Mouse (Mus musculus): ENCODE measurements at regions not wholly inside any gene's neighbourhood (a gene's known extent, or its start where the extent isn't known, plus 50 kb on each side); places are given as distances from the start of the nearest gene placed in this dataset.

DNA sequence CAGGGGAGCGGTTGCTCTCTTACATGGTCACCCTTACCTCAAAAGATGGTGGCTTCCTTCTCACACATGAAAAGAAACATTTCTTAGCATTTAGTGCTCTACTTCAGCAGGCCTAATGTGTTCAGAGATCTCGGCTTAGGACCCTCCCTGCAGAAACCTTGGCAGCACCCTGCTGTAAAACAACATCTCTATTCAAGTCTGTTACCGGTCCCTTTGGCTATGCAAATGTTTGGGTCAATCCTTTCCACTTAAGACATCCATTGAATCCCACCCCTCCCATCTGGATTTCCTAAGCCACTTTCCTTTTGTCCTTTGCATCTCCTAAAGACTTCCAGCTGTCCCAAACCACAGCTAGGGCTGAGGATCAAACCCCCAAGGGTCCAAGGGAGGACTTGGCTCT lies 294.2 kb downstream of the Gm11011 start:
- no peak for ATAC-seq (ENCODE audit: low read depth)
- H3K4me3 ChIP-seq (ENCODE audit: low read depth, low read length), result no peak overlapping the region
- H3K36me3 ChIP-seq (ENCODE audit: control insufficient read depth, insufficient read depth, low read length), result no peaks in the 10 kb centered on the region
- H3K27ac ChIP-seq (ENCODE audit: low read depth, low read length), result no peak overlapping the region
- 12% methylated on average over 3 of the region's 3 CpGs for WGBS
- H3K27me3 ChIP-seq (ENCODE audit: control insufficient read depth, insufficient read depth, low read length), result no peaks in the 10 kb centered on the region
- H3K4me1 ChIP-seq (ENCODE audit: control insufficient read depth, insufficient read depth, low read length), result peaks cover 10% of the 10 kb centered on the region; the same call in 1 of the 2 replicates
- no peak overlapping the region for H3K4me2 ChIP-seq (ENCODE audit: low read depth, low read length)
- no peak overlapping the region for H3K9ac ChIP-seq (replicated peaks; ENCODE audit: low read depth, low read length)
- H3K9me3 ChIP-seq (ENCODE audit: control insufficient read depth, low read length), result no peaks in the 10 kb centered on the region

DNA sequence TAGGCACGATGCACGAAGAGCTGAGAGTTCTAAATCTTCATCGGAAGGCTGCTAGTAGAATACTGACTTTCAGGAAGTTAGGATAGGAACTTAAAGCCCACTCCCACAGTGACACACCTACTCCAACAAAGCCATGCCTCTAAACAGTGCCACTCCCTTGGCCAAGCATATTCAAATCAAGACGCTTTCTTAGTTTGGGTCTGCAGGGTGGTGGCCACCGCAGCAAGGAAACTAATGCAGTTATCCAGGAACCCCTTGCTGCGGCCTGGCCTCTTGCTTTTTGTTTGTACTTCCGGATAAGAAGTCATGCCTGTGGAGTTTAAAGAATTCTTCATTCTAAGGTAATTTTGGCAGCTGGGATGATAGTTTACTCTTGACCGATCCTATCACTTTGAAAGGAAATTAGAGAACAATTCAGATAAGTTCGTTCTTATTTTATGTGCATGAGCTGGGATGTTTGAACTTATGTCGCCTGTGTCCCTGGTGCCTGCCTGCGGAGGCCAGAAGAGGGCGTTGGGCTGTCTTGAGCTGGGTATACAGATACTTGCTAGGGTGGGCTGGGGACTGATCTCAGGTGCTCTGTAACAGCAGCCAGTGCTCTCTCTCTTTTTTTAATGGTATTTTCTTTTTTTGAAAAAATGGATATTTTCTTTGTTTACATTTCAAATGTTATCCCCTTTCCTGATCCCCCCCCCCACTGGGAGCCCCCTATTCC lies 298.5 kb downstream of the Gm11011 start:
- no peaks in the 10 kb centered on the region for H3K27me3 ChIP-seq (ENCODE audit: control insufficient read depth, insufficient read depth, low read length)
- no peaks in the 10 kb centered on the region for H3K9me3 ChIP-seq (ENCODE audit: control insufficient read depth, low read length)
- no peaks in the 10 kb centered on the region for H3K36me3 ChIP-seq (ENCODE audit: control insufficient read depth, insufficient read depth, low read length)
- H3K4me2 ChIP-seq (ENCODE audit: low read depth, low read length), result no peak overlapping the region
- no peak overlapping the region for H3K4me3 ChIP-seq (ENCODE audit: low read depth, low read length)
- H3K27ac ChIP-seq (ENCODE audit: low read depth, low read length), result no peak overlapping the region
- no peak overlapping the region for H3K9ac ChIP-seq (replicated peaks; ENCODE audit: low read depth, low read length)
- H3K4me1 ChIP-seq (ENCODE audit: control insufficient read depth, insufficient read depth, low read length), result no peaks in the 10 kb centered on the region
- ATAC-seq (ENCODE audit: low read depth), result no peak
- WGBS, result 93% methylated on average over 12 of the region's 12 CpGs

DNA sequence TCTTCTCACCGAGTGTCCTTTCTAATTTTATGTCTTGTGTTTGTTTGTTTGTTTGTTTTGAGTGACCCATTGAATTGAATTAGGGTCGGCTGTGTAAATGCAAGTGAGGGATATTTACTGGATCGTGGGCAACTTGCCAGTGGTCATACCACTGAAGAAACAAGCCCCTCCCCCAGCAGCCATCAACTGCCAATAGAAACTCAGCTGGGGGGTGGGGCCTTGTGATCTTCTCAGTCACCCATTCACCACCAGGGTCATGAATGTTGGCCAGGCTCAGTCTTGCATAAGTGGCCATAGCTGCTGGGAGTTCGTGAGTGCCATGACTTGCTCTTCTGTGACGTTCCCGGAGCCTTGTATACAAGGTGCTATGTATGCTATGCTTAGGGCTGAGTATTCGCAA lies 300.8 kb downstream of the Gm11011 start:
- 92% methylated on average over 7 of the region's 7 CpGs for WGBS
- Histone ChIP-seq H3K4me1 (ENCODE audit: control insufficient read depth, insufficient read depth, low read length) (no peaks in the 10 kb centered on the region), H3K36me3 (ENCODE audit: control insufficient read depth, insufficient read depth, low read length) (no peaks in the 10 kb centered on the region), H3K9ac (replicated peaks; ENCODE audit: low read depth, low read length) (no peak overlapping the region), H3K4me3 (ENCODE audit: low read depth, low read length) (no peak overlapping the region), H3K4me2 (ENCODE audit: low read depth, low read length) (no peak overlapping the region), H3K27me3 (ENCODE audit: control insufficient read depth, insufficient read depth, low read length) (no peaks in the 10 kb centered on the region), H3K27ac (ENCODE audit: low read depth, low read length) (no peak overlapping the region), H3K9me3 (ENCODE audit: control insufficient read depth, low read length) (no peaks in the 10 kb centered on the region)
- no peak for ATAC-seq (ENCODE audit: low read depth)

DNA sequence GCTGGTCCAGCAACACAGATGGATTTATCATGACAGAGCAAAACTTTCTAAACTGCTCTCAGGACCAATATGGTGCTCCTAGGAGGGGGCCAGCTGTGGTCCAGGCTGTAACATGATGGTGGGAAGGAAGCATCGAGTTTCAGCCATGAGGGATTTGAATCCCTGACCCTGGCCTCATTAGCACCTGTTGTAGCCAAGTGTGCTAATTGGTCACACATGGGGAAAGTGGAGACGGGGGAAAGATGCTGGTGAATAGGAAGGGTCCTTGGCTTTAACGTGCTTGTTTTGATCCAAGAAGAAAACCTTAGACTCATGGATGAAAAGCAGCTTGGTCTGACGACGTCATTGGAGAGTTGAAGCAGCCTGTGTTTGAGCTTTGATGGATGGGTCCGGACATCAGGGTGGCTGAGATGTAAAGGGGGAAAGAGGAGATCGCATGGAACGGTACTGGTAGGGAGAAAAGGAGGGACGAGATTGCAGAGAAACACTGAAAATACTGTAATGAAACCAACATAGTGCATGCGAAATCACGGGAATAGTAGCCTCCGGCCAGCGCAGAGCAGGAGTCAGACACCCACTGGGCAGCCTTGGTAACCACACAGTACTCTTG lies 304.9 kb downstream of the Gm11011 start:
- ATAC-seq (ENCODE audit: low read depth), result no peak
- WGBS, result 70% methylated on average over 13 of the region's 13 CpGs

DNA sequence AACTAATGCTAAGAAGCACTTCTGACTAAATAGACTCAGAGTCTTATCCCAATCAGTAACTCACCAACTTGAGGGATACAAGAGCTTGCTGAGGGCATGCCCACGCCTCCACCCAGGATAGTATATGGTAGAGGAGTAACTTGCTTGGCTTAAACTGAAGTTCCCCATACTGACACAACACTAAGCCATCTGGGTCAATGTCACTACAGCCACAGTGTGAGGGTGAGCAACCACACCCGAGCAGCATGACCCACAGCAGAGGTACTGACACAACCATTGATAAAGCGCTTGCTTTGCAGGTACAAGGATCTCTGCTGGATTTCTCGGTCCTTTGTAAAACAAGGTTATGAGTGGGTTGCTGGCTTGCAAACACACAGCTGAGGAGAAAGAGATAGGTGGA lies 312.2 kb downstream of the Gm11011 start:
- Histone ChIP-seq H3K9ac (replicated peaks; ENCODE audit: low read depth, low read length) (no peak overlapping the region), H3K36me3 (ENCODE audit: control insufficient read depth, insufficient read depth, low read length) (no peaks in the 10 kb centered on the region), H3K27me3 (ENCODE audit: control insufficient read depth, insufficient read depth, low read length) (no peaks in the 10 kb centered on the region), H3K9me3 (ENCODE audit: control insufficient read depth, low read length) (no peaks in the 10 kb centered on the region), H3K27ac (ENCODE audit: low read depth, low read length) (no peak overlapping the region), H3K4me3 (ENCODE audit: low read depth, low read length) (no peak overlapping the region), H3K4me1 (ENCODE audit: control insufficient read depth, insufficient read depth, low read length) (0 out of 2 replicates have a peak, but pooled peaks cover 3% of the 10 kb centered on the region), H3K4me2 (ENCODE audit: low read depth, low read length) (no peak overlapping the region)
- WGBS, result 98% methylated on average over 4 of the region's 4 CpGs
- ATAC-seq (ENCODE audit: low read depth), result no peak

More for the DNA sequence above, 304.9 kb downstream of the Gm11011 start:
- Histone ChIP-seq H3K4me2 (ENCODE audit: low read depth, low read length) (no peak overlapping the region), H3K4me3 (ENCODE audit: low read depth, low read length) (no peak overlapping the region), H3K27me3 (ENCODE audit: control insufficient read depth, insufficient read depth, low read length) (no peaks in the 10 kb centered on the region), H3K36me3 (ENCODE audit: control insufficient read depth, insufficient read depth, low read length) (no peaks in the 10 kb centered on the region), H3K27ac (ENCODE audit: low read depth, low read length) (no peak overlapping the region), H3K9me3 (ENCODE audit: control insufficient read depth, low read length) (no peaks in the 10 kb centered on the region), H3K9ac (replicated peaks; ENCODE audit: low read depth, low read length) (no peak overlapping the region), H3K4me1 (ENCODE audit: control insufficient read depth, insufficient read depth, low read length) (no peaks in the 10 kb centered on the region)

DNA sequence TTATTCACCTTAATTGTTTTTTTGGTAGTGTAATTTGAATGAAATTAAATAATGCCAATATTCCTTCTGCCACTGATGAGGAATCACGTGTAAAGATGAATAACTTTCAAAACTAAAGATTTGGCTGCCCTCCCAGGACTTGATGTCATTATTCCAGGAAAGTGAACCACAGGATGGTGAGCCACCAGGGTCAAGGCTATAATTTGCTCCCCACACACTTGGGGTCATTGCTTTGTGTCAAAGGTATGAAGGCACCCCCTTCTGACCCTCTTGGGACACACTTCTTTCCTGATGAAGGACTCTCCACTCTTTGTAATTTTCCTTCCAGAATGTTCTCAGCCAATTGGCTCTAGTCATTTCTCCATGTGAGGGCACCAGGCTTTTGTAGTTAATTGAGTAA lies 313.4 kb downstream of the Gm11011 start:
- H3K27ac ChIP-seq (ENCODE audit: low read depth, low read length), result no peak overlapping the region
- 85% methylated on average over 1 of the region's 1 CpGs for WGBS
- H3K9me3 ChIP-seq (ENCODE audit: control insufficient read depth, low read length), result no peaks in the 10 kb centered on the region
- H3K9ac ChIP-seq (replicated peaks; ENCODE audit: low read depth, low read length), result no peak overlapping the region
- H3K36me3 ChIP-seq (ENCODE audit: control insufficient read depth, insufficient read depth, low read length), result no peaks in the 10 kb centered on the region
- no peak overlapping the region for H3K4me2 ChIP-seq (ENCODE audit: low read depth, low read length)
- no peak overlapping the region for H3K4me3 ChIP-seq (ENCODE audit: low read depth, low read length)
- H3K27me3 ChIP-seq (ENCODE audit: control insufficient read depth, insufficient read depth, low read length), result no peaks in the 10 kb centered on the region
- 0 out of 2 replicates have a peak, but pooled peaks cover 3% of the 10 kb centered on the region for H3K4me1 ChIP-seq (ENCODE audit: control insufficient read depth, insufficient read depth, low read length)
- no peak for ATAC-seq (ENCODE audit: low read depth)

DNA sequence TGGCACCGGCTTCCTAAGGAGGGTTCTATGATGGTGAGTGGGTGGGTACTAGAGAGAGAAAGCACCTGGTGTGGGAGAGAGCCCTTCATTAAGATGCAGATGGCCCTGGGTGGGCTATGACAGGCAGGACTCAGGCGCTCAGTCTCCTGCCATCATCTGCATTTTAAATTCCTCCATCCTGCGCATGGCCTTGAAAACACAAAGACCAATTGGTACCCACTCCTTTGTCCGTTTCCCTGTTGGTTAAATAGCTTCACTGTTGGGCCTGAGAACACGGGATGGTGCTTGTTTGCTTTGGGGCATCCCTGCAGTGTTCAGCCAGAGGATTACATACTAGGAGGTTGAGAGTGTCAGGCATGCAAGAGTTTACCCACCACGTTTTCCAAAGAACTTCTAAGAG lies 314.9 kb downstream of the Gm11011 start:
- no peaks in the 10 kb centered on the region for H3K36me3 ChIP-seq (ENCODE audit: control insufficient read depth, insufficient read depth, low read length)
- ATAC-seq (ENCODE audit: low read depth), result no peak
- H3K27ac ChIP-seq (ENCODE audit: low read depth, low read length), result no peak overlapping the region
- H3K27me3 ChIP-seq (ENCODE audit: control insufficient read depth, insufficient read depth, low read length), result no peaks in the 10 kb centered on the region
- H3K4me2 ChIP-seq (ENCODE audit: low read depth, low read length), result no peak overlapping the region
- no peak overlapping the region for H3K4me3 ChIP-seq (ENCODE audit: low read depth, low read length)
- 12% methylated on average over 6 of the region's 6 CpGs for WGBS
- 0 out of 2 replicates have a peak, but pooled peaks cover 3% of the 10 kb centered on the region for H3K4me1 ChIP-seq (ENCODE audit: control insufficient read depth, insufficient read depth, low read length)
- H3K9ac ChIP-seq (replicated peaks; ENCODE audit: low read depth, low read length), result no peak overlapping the region
- no peaks in the 10 kb centered on the region for H3K9me3 ChIP-seq (ENCODE audit: control insufficient read depth, low read length)

DNA sequence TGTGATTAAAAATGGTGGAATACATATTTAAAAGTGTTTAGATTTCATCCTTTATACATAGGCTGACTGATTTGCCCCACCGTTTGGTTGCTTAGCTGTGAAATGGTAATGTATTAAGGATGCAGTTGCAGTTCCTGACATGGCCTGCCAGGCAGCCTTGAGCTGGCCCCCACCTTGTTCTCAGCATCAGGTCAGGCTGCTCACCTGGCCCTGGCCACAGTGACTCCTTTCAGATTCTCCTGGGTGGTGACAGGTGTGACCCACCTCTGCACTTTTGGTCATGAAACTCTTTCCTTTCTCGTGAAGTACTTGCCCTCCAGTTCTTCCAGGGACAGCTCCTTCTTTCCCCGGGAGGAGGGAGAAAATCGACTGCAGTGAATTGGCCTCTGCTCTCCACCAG lies 315.5 kb downstream of the Gm11011 start:
- ATAC-seq (ENCODE audit: low read depth), result no peak
- no peak overlapping the region for H3K4me3 ChIP-seq (ENCODE audit: low read depth, low read length)
- H3K9ac ChIP-seq (replicated peaks; ENCODE audit: low read depth, low read length), result no peak overlapping the region
- H3K4me2 ChIP-seq (ENCODE audit: low read depth, low read length), result no peak overlapping the region
- 0 out of 2 replicates have a peak, but pooled peaks cover 3% of the 10 kb centered on the region for H3K4me1 ChIP-seq (ENCODE audit: control insufficient read depth, insufficient read depth, low read length)
- no peaks in the 10 kb centered on the region for H3K9me3 ChIP-seq (ENCODE audit: control insufficient read depth, low read length)
- H3K36me3 ChIP-seq (ENCODE audit: control insufficient read depth, insufficient read depth, low read length), result no peaks in the 10 kb centered on the region
- H3K27ac ChIP-seq (ENCODE audit: low read depth, low read length), result no peak overlapping the region
- whole genome bisulfite sequencing, result 34% methylated on average over 4 of the region's 4 CpGs
- no peaks in the 10 kb centered on the region for H3K27me3 ChIP-seq (ENCODE audit: control insufficient read depth, insufficient read depth, low read length)

DNA sequence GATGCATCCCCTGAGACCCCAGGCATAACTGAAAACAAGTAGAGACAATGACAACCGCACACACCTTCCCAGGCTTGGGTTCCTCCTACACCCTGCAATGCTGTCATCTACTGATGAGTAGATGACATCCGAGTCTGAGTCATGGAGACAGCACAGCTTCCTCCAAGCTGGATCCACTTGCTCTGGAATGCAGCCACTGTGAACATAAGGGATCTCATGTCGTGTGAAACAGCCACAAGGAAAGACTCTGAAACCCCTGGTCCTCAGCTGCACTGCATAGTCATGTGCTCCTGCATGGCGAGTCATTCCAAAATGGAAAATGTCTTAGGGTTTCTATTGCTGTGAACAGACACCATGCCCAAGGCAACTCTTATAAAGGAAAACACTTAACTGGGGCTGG lies 305.2 kb upstream of the Zfp64 start:
- Histone ChIP-seq H3K4me2 (ENCODE audit: low read depth, low read length) (no peak overlapping the region), H3K4me3 (ENCODE audit: low read depth, low read length) (no peak overlapping the region), H3K9me3 (ENCODE audit: control insufficient read depth, low read length) (no peaks in the 10 kb centered on the region), H3K27me3 (ENCODE audit: control insufficient read depth, insufficient read depth, low read length) (no peaks in the 10 kb centered on the region), H3K36me3 (ENCODE audit: control insufficient read depth, insufficient read depth, low read length) (no peaks in the 10 kb centered on the region), H3K27ac (ENCODE audit: low read depth, low read length) (no peak overlapping the region), H3K9ac (replicated peaks; ENCODE audit: low read depth, low read length) (no peak overlapping the region), H3K4me1 (ENCODE audit: control insufficient read depth, insufficient read depth, low read length) (no peaks in the 10 kb centered on the region)
- 84% methylated on average over 4 of the region's 4 CpGs for WGBS
- no peak for ATAC-seq (ENCODE audit: low read depth)

All from neural tube, embryonic 14.5 days (tissue).